Mouse (Mus musculus): ENCODE results near the gene Espl1.
A peak's percentile ranks its signal among the peaks of the same experiment; 100 is the strongest.

Espl1 gene

DNA sequence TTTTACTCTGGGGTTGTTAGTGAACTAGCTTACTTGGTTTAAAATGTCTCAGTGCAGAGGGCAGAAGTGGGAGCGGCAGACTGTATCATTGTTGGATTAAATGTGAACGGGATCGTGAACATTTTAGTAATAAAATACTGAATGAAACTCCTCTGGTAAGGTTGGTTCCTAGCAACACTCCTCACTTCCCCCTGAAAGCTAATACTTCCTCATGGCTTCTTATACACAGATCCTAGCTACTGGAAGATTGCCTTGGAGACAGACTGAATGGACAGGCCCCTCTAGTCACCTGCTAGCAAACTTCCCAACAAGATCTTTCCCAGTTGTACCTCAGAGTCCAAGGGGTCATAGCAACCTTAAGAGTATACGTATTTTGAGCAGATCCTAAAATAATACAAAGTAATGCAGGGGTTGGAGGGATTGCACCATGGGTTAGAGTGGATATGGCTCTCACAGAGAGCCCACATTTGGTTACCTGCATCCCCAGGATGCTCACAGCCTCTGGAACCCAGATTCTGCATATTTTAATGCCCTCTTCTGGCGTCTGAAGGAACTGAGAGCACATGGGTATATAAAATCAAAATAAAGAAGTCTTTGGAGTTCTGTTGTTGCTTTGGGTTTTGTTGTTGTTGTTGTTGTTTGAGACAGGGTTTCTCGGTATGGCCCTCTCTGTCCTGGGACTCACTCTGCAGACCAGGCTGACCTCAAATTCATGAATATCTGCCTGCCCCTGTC is 21.9 kb upstream of the Espl1 start:
- DNase-seq (ENCODE audit: low spot score), result no peak

DNA sequence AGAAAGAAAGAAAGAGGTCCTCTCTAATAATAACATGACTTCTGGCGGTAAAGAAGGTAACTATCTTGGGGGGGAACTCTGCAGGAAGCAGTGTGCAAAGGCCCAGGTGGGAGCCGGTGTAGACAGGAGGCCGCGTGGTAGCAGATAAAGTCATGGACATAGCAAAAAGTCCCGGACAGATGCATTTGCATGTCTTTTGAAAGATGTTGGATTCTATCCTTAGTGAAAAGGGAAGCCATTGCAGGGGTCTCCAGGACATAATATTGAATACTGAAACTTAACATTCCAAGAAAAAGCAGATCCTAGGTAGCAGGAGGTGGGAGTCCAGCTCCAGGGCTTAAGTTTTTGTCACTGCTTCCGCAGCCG is 17.4 kb upstream of the Espl1 start:
- no peak for DNase-seq (ENCODE audit: low spot score)

DNA sequence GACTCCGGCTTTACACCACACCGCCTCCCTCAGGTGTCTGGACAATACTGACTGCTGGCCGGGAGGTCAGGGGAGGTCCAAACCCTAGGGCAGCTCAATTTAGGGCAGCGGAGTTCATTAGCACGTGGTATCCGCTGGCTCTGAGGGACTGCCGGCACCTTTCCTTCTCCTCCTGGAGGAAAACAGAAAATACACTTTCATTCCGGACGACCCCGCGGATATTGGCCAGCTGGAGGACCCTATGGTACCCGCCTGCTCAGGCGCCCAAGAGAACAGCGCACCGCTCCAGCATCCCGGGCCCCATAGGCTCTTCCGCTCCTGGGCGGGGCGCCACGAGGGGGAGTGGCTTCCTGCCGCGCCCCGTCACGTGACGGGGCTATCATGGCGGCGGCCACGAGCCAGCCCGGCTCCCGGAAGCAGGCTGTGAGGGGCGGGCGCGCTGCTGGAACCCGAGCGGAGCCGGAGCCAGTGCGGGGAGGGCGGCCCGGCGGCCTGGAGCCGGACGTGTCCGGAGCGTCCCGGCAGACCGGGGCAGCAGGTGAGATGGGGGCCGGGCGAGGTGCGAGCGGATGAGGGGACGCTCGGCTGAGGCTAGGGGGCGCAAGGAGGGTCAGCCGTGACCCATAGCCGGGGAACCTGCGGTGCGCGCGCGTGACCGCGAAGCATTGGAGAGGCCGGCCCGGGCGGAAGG is 16.8 kb upstream of the Espl1 start, which contains the start of gene Mfsd5:
Gene Mfsd5 (plus strand): TSS at position 363 of the 691 bp plus-strand sequence.
- DNase-seq (ENCODE audit: low spot score), result peak; percentile 56

DNA sequence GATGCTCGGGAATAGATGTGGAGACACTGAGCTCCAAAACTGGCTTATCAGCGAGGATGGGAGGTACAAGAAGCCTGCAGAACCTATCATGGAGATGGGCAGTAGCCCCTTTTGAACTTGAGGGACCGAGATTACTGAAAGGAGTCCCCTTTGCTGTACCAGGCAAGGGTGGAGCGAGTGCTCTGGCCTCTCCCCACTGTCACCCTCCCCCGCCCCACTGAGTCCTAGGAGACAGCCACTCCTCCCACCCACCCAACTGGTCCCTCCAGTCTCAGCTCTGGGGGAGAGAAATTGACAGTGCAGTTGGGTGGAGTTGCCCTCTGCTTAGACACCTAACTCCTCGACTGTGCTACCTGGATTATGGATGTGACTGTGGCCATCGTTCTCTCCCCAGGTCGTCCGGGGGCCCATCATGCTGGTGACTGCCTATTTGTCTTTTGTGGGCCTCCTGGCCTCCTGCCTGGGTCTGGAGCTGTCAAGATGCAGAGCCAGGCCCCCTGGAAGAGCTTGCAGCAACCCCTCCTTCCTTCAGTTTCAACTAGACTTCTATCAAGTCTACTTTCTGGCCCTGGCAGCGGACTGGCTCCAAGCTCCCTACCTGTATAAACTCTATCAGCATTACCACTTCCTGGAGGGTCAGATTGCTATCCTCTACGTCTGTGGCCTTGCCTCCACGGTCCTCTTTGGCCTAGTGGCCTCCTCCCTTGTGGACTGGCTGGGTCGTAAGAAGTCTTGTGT is 16.1 kb upstream of the Espl1 start:
- DNase-seq (ENCODE audit: low spot score), result no peak

DNA sequence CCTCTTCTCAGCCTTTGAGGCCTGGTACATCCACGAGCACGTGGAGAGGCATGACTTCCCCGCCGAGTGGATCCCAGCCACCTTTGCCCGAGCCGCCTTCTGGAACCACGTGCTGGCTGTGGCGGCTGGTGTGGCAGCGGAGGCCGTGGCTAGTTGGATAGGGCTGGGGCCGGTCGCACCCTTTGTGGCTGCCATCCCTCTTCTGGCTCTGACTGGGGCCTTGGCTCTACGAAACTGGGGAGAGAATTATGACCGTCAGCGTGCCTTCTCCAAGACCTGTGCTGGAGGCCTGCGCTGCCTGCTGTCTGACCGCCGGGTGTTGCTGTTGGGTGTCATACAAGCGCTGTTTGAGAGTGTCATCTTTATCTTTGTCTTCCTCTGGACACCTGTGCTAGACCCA is 15.4 kb upstream of the Espl1 start:
- DNase-seq (ENCODE audit: low spot score), result no peak

DNA sequence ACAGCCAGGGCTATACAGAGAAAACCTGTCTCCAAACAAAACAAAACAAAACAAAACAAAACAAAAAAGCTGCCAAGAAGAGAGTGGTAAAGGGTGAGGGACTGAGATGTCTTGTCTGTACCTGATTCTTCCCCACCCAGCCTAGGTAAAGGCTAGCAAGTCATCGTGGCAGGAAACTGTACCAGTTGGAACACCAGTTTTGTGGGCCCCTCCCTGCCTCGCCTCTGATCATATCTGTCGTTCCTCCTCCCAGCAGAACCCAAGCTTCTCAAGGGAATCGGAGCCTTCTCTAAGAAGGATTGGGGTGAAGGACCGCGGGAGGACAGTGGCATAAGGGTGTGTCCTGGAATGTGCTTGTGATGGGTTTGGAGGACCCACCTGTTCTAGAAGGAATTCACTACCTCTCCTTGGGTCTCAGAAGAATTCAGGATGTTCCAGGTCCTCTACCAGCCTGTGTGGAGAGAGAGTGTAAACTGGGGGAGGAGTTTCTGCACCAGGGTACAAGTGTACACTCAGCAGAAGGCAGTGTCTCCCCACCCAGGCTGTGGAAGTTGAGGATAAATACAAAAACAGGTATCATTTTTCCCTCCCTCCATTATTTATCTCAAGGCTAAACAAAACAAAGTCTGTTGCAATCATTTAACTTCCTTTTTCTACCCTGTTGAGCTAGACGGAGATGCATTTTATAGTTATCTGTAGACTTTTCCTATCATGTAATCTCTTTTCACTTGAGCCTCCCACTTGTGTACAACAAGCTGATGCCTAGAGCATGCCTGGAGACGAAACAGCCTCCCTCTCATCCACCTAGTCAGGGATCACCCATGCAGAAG is 13.4 kb upstream of the Espl1 start:
- no peak for DNase-seq (ENCODE audit: low spot score)

DNA sequence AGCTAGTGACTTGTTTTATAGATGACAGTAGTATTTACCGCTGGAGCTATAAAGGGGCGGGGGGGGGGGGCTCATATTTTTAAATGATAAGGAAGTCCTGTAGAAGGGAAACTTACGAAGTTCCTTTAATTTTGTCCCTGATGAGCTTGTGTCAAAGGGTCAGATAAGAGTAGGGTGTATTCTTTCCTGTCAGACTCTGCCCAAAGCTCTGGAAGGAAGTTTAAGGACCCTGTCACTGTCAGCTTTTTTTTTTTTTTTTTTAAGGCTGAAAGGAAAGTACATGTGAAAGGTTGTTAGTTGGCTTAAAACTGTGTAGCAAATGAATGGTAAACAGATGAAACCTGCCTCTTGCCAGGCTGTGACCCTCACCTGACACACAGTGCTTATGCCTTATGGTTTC is 12.4 kb upstream of the Espl1 start:
- no peak for DNase-seq (ENCODE audit: low spot score)

DNA sequence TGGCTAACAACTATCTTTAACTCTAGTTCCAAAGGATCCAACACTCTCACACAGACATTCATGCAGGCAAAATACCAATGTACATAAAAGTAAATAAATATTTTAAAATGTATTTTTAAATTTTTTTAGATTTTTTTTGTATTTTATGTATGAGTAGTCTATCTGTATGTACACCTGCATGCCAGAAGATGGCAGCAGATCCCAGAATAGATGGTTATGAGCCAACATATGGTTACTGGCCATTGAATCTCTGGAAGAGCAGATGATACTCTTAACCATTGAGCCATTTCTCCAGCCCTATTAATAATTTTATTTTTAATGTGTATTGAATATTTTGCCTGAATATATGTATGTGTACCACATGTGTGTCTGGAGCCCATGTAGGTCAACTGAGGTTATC is 8.7 kb upstream of the Espl1 start:
- no peak for DNase-seq (ENCODE audit: low spot score)

DNA sequence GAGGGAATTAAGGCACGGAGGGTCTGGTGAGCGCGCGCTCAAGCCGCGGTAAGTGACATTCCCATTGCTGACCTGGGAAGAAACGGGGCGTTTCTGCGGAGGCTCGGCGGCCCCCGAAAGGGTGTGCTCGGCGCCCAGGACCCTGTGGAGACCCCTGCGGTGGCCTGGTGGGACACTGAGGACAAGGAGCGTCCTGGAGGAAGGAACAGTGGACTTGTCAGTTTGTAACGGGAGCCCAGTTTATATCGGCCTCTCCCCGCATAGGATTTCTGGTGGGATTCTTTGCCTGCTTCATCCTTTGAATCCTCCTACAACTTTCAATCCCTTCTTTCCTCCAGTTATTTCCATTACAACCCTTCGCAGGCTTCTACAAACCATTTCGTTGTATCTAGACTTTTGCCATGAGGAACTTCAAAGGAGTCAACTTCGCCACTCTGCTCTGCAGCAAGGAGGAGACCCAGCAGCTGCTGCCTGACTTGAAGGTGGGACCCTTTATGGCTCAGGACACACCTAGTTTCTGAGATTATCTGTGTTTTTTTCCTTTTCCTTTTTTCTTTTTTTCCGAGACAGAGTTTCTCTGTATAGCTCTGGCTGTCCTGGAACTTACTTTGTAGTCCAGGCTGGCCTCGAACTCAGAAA is 421 bp downstream of the Espl1 start:
- no peak for DNase-seq (ENCODE audit: low spot score)

DNA sequence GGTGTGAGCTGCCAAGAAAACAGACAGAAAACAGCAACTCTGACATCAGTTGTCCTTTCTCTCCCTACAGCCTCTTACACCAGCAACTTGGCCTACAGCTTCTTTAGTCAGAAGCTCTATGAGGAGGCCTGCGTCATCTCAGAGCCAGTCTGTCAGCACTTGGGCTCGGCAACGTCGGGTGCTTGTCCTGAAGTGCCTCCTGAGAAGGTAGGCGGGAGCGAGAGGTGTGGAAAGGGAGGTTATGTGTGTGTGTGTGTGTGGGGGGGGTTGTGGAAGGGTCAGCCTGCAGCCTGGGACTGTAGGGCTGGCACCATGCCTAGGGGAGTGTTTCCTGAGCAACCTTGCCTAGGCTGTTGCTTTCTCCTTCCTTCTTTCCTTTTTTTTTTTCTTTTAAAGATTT is 6.5 kb downstream of the Espl1 start:
- DNase-seq (ENCODE audit: low spot score), result no peak

DNA sequence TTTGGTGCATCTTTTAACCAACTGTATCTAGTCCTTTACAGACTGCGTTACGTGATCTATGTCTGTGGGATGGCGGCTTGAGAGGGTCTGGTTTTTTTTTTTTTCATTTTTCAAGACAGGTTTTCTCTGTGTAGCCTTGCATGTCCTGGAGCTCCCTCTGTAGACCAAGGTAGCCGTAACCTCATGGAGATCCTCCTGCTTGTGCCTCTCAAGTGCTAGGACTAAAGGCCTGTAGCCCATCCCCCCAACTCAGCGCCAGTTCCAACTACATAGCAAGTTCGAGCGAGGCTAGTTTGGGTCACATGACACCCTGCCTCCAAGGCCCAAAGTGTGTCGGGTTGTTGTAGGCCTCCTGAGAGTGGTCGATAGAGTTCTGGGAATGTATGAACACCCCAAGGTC is 12.7 kb downstream of the Espl1 start:
- DNase-seq (ENCODE audit: low spot score), result no peak

DNA sequence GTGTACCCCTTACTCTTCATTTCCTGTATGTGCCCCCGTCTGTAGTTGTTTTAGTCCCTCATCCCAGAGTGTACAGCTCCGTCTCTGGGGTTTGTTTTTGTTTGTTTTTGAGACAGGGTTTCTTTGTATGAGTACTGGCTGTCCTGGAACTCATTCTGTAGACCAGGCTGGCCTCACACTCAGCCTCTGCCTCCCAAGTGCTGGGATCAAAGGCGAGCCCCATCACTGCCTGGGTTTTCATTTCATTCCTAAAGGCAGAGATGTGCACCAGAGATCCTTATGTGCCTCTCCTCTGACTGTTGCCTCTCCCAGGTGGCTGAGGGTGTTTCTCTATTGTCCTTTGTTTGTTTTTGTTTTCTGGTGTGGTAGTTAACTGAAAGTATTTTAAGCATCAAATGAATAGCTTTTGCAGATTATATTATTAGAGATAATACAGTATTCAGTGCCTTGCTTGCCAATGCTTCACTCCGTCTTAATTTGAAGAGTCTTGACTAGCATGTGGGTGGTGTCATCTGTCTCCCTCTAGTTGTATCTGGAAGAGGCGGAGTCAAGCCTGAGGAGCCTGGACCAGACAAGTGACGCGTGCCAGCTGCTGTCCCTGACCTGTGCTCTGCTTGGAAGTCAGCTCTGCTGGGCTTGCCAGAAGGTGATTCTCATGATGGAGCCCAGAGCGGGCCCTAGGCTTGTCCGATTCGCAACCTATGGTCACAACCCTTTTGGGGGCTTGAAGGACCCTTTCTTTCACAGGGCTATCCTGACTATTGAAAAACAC is 14.2 kb downstream of the Espl1 start:
- DNase-seq (ENCODE audit: low spot score), result no peak

DNA sequence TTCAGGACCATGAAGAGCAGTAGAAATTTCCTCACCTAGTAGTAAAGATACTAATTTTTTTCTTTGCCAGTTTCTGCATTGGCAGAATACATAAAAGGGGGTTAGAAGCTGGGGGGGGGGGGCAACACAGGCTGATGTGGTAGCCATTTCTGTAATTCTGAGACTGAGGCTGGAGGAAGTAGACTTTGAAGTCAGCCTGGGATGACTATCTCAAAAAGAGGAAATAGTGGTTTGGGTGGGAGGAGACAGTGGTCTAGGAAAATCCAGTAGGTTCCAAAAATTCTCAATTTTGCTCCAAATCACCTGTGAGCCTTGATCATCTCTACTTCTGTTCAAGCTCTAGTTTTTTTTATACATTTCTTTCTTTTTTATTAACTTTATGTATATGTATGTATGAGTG is 15.4 kb downstream of the Espl1 start:
- DNase-seq (ENCODE audit: low spot score), result no peak

DNA sequence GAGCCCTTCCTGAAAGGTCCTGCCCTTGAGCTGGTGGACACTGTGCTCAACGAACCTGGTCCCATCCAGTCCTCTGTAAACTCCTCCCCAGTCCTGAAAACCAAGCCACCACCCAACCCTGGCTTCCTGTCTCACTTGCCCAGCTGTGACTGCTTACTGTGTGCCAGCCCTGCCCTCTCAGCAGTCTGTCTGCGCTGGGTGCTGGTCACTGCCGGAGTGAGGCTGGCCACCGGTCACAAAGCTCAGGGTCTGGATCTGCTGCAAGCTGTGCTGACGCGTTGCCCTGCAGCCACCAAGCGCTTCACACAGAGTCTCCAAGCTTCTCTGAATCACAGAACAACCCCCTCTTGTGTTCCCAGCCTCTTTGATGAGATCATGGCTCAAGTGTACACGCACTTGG is 19.2 kb downstream of the Espl1 start:
- DNase-seq (ENCODE audit: low spot score), result no peak

DNA sequence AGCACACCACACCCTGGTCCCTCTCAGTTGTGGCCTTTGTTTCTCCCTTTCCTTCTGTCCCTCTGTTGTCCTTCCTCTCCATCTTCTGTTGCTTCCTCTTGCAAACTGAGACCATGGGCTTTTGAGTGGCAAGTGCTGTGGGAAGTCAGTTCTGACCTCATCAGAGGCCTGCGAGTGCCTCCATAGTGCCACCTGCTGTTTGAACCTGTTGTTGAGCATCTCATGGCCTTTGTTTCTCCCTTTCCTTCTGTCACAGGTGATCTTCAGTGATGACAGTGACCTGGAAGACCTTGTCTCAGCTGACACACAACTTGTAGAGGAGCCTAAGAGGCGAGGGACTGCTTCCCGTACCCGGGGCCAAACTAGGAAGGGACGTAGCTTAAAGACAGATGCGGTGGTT is 20.2 kb downstream of the Espl1 start:
- DNase-seq (ENCODE audit: low spot score), result peak; percentile 70

DNA sequence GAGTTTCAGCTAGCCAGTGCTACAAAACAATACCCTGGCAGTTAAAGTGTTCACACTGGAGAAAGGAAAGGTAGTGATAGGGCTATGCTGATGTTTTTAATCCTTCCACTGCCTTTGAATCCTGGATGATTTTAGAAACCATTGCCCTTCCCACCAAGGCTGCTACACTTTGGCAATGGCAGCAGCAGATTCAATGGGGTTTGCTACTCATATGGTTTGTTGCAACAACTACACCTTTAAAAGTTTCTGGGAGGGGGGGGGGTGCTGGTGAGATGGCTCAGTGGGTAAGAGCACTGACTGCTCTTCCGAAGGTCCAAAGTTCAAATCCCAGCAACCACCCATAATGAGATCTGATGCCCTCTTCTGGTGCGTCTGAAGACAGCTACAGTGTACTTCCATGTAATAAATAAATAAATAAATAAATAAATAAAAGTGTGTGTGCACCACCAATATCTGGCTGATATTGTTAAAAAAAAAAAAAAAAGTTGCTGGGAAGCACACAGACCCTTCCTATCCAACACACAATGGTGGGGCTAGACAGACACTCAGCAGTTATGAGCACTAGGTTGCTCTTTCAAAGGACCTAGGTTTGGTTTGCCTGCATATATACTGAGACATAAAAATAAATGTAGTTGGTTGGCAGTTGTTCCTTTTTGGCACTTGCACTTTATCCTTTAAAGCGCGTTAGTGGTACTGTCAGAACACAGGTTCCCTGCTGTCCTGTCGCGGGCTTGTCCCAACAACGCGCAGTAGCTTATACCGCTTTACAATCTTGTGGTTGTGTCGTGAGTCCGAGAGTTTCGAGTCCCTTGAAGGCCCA is 28.8 kb downstream of the Espl1 start:
- no peak for DNase-seq (ENCODE audit: low spot score)

DNA sequence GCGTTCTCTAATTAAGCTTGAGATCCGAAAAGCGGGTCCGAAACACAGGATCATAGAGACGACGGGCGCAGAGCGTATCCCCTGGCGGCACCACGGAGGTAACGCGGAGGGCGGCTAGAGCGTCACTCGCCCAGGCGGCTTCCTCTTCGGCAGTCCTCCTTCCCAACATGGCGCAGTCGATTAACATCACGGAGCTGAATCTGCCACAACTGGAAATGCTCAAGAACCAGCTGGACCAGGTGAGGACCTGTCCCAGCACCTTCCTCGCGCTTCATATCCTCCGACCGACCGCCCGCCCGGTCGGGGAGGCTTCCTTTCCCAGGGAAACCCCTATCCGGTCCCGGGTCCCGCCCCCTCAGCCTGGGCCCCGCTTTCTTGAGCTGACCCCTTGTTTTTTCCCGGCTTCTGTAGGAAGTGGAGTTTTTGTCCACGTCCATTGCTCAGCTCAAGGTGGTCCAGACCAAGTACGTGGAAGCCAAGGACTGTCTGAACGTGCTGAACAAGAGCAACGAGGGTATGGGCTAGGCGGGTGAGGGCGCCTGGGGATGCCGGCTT is 30.0 kb downstream of the Espl1 start, which contains the start of gene Pfdn5:
Gene Pfdn5 (plus strand): TSS at position 95 of the 555 bp plus-strand sequence.
- DNase-seq (ENCODE audit: low spot score), result peak; percentile 61

DNA sequence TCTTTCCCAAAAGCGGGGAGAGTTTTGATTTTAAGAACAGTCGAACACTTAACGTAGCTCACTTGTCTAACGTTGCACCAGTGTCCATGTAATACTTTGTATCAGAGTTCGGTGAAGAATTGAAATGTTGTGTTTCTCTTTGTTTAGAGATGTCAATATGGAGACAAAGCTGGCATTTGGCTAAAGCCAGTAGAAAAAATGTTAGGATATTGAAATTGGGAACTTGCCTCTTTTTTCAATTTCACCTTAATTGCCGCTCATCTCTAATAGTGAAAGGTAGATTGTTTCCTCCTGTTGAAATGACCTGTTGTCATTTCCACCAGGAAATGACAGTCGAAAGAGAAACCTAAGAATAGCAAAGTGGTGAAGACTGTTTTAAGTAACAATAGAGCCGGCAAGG is 30.8 kb downstream of the Espl1 start:
- DNase-seq (ENCODE audit: low spot score), result no peak

DNA sequence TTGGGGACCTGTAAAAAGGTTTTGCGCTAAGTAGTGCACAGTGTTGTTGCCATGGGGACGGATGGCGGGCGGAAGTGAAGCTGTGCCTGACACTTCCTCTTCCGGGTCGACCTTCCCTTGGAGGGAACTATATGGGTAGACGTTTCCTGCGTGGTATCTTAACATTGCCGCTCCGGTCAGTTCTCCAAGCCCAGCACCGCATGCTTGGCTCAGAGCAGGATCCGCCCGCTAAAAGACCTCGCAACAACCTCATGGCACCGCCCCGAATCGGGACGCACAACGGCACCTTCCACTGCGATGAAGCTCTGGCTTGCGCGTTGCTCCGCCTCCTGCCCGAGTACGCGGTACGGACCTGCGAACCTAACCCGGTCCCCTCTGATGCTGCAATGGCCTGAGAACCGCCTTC is 35.5 kb downstream of the Espl1 start, which contains the start of gene Myg1:
Gene Myg1 (plus strand): TSS at position 100 of the 406 bp plus-strand sequence.
- DNase-seq (ENCODE audit: low spot score), result no peak

DNA sequence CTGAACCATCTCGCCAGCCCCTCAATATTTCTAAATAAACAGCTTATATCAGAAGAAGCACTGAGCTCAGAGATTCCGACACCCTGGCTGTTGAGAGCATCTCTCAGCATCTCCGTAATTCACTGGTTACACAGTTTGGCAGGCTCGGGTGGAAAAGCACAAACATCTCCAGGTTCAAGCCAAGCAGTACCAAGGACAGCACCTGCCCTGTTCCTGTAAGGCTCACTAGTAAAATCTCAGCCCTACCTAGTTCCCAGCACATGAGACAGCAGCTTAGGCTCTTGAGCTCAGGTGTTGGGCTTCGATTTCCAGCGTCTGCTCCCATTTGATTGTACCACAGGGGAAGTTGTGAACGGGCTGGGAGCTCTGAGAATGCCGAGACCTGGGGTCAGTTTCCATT is 39.2 kb downstream of the Espl1 start:
- DNase-seq (ENCODE audit: low spot score), result no peak
